Mouse (Mus musculus) thymus, adult 2 months (tissue): ENCODE results near the gene Rtn4rl1.

ENCODE experiments used
- CTCF ChIP-seq: fragments of 200-500 bp; IDR thresholded peaks from 2 replicates; pipeline ENCODE4 v1.5.1; 2012; ENCODE audit warnings: mild to moderate bottlenecking, control low read depth, low read length, moderate library complexity, borderline replicate concordance; ENCODE audit not compliant: control insufficient read depth, poor library complexity, insufficient read depth; ENCODE audit errors: extremely low read depth
- POLR2A ChIP-seq: fragments of 200-500 bp; IDR thresholded peaks from 2 replicates; pipeline ENCODE4 v1.6.1; 2012; ENCODE audit warnings: mild to moderate bottlenecking, low read length, control low read depth, moderate library complexity; ENCODE audit not compliant: control insufficient read depth, poor library complexity, insufficient read depth; ENCODE audit errors: extremely low read depth

DNA sequence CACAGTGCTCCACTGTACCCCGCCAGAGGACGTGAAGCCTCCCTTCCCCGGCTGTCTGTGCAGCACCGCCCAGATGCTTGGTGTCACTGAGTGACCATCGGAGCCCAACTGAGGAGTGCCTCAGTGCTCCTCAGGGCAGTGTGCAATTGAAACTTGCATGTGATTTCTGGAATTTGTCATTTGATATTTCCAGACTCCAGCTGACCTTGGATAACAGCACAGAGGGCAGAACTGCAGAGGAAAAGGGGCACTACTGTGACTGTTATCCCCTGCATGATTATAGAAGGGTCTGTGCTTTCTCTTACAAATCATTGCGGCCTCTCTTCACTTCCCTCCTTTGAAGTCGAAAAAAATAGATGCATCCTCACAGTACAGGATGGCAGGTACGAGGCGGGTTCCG lies 94.4 kb downstream of the Rtn4rl1 start:
- TF ChIP-seq CTCF, result no peak
- TF ChIP-seq POLR2A, result no peak
